Mouse (Mus musculus) erythroblast, adult 5-6 weeks (primary cell): ENCODE data around the gene Gm8947. TPM values are rescaled to one million over a fixed set of nuclear protein-coding genes. Genes with fewer than 3 reads are reported as not detected.
"Not testable (repeated sequence)": the region's sequence is repeated elsewhere in the genome, so short reads cannot be mapped to it uniquely, and the experiment has no call there.

Experiments used
- ATAC-seq: replicated peaks from 2 replicates; pipeline ENCODE4 v1.8.0; 2016; ENCODE audit warnings: moderate number of reproducible peaks, mild to moderate bottlenecking, moderate TSS enrichment, inconsistent platforms; ENCODE audit not compliant: poor library complexity, low FRiP score, severe bottlenecking
- total RNA-seq, 2 experiments: library from RNA; stranded (forward) in 1 of 2; stranded (reverse) in 1 of 2; fragments of 150-400 nt in 1 of 2; fragments of 200-764, 138-1000 nt in 1 of 2; gene quantifications; 2 replicates each; pipeline versions ENCODE4 v1.2.3 to v1.2.4; 2015 to 2017; ENCODE audit warnings: low replicate concordance in 2 of 2

The Gm8947 gene
- total RNA-seq, 2 experiments from 2014 or later, result 2.4 to 4.6 TPM

GRCm38 (mm10) chr1:151178505-151179083 lies 13.6 kb upstream of the Gm8947 start:
- no peak for ATAC-seq

- ATAC-seq, result no peak
These were observed 12.0 kb upstream of the Gm8947 start for GRCm38 (mm10) chr1:151180167-151180566.

GRCm38 (mm10) chr1:151182266-151182665 lies 9.9 kb upstream of the Gm8947 start, which contains the start of gene Gm47985:
Gm47985 (plus strand) TSS chr1:151182537.
- peak; percentile 68 for ATAC-seq

- ATAC-seq, result not testable (repeated sequence)
These were observed 6.0 kb upstream of the Gm8947 start for GRCm38 (mm10) chr1:151186186-151186585.

- peak; percentile 55; the same call in 1 of the 2 replicates for ATAC-seq
These were observed 5.2 kb upstream of the Gm8947 start for GRCm38 (mm10) chr1:151186879-151187424.

GRCm38 (mm10) chr1:151188469-151188868 lies 3.7 kb upstream of the Gm8947 start:
- no peak for ATAC-seq

- not testable (repeated sequence) for ATAC-seq
These were observed 563 bp downstream of the Gm8947 start for GRCm38 (mm10) chr1:151192739-151193138.

GRCm38 (mm10) chr1:151195986-151196385 lies 3.8 kb downstream of the Gm8947 start:
- ATAC-seq, result not testable (repeated sequence)

GRCm38 (mm10) chr1:151196690-151197089 lies 4.5 kb downstream of the Gm8947 start:
- ATAC-seq, result not testable (repeated sequence)

GRCm38 (mm10) chr1:151198120-151198519 lies 5.9 kb downstream of the Gm8947 start, which contains the start of gene Gm47995:
Gm47995 (plus strand) TSS chr1:151198448.
- peak; percentile 61 for ATAC-seq

GRCm38 (mm10) chr1:151200620-151201019 lies 8.4 kb downstream of the Gm8947 start:
- not testable (repeated sequence) for ATAC-seq

GRCm38 (mm10) chr1:151202771-151203170 lies 10.6 kb downstream of the Gm8947 start:
- peak; percentile 31 for ATAC-seq

GRCm38 (mm10) chr1:151203818-151204217 lies 11.6 kb downstream of the Gm8947 start, which contains the start of gene 3110040M04Rik:
3110040M04Rik (plus strand) TSS chr1:151204121.
- ATAC-seq, result peak; percentile 73

- ATAC-seq, result peak; percentile 44
These were observed 16.3 kb downstream of the Gm8947 start for GRCm38 (mm10) chr1:151208493-151208892.

GRCm38 (mm10) chr1:151208944-151209343 lies 16.8 kb downstream of the Gm8947 start:
- not testable (repeated sequence) for ATAC-seq

GRCm38 (mm10) chr1:151209824-151210355 lies 17.7 kb downstream of the Gm8947 start, which contains the start of gene Gm47996:
Gm47996 (plus strand) TSS chr1:151210131.
- ATAC-seq, result peak; percentile 86

GRCm38 (mm10) chr1:151211666-151212065 lies 19.5 kb downstream of the Gm8947 start:
- ATAC-seq, result not testable (repeated sequence)

GRCm38 (mm10) chr1:151214862-151215261 lies 22.7 kb downstream of the Gm8947 start:
- ATAC-seq, result no peak

GRCm38 (mm10) chr1:151215985-151216384 lies 23.8 kb downstream of the Gm8947 start:
- no peak for ATAC-seq

GRCm38 (mm10) chr1:151216417-151216816 lies 24.2 kb downstream of the Gm8947 start:
- ATAC-seq, result no peak

- no peak for ATAC-seq
These were observed 26.9 kb downstream of the Gm8947 start for GRCm38 (mm10) chr1:151219045-151219444.
